Mouse (Mus musculus) stomach, embryonic 14.5 days (tissue): ENCODE data around the gene Gm15319. TPM values are rescaled to one million over a fixed set of nuclear protein-coding genes. Genes with fewer than 3 reads are reported as not detected.
"Not testable (repeated sequence)": the region's sequence is repeated elsewhere in the genome, so short reads cannot be mapped to it uniquely, and the experiment has no call there.

Experiments
- ATAC-seq: fragments of 200-750 bp; cut with Nextera tagmentation; 2 replicates; pipeline ENCODE4 v1.8.0; 2017; ENCODE audit warnings: low read depth, moderate TSS enrichment; ENCODE audit not compliant: insufficient number of reproducible peaks, insufficient read depth, low FRiP score
- H3K27ac ChIP-seq: fragments of 300-500 bp; sonication (generic); 2 replicates; pipeline ENCODE4 v1.5.1; 2014; ENCODE audit warnings: mild to moderate bottlenecking, low read length, moderate library complexity, mixed read lengths
- H3K27me3 ChIP-seq: fragments of 300-500 bp; sonication (generic); 2 replicates; pipeline ENCODE4 v1.6.1; 2014; ENCODE audit warnings: low read length, control low read depth, mixed read lengths; ENCODE audit not compliant: control insufficient read depth, insufficient read depth
- H3K36me3 ChIP-seq: fragments of 300-500 bp; sonication (generic); 2 replicates; pipeline ENCODE4 v1.6.1; 2014; ENCODE audit warnings: mild to moderate bottlenecking, control low read depth, low read length, moderate library complexity, mixed read lengths; ENCODE audit not compliant: control insufficient read depth, insufficient read depth
- H3K4me1 ChIP-seq: fragments of 300-500 bp; sonication (generic); 2 replicates; pipeline ENCODE4 v1.6.1; 2014; ENCODE audit warnings: low read length, control low read depth, mixed read lengths; ENCODE audit not compliant: control insufficient read depth, insufficient read depth
- H3K4me2 ChIP-seq: fragments of 300-500 bp; sonication (generic); replicated peaks from 2 replicates; pipeline ENCODE4 v1.6.1; 2014; ENCODE audit warnings: low read depth, low read length, control low read depth
- H3K4me3 ChIP-seq: fragments of 300-500 bp; sonication (generic); 2 replicates; pipeline ENCODE4 v1.5.1; 2014; ENCODE audit warnings: low read depth, low read length, control low read depth
- H3K9ac ChIP-seq: fragments of 300-500 bp; sonication (generic); replicated peaks from 2 replicates; pipeline ENCODE4 v1.6.1; 2014; ENCODE audit warnings: low read depth, mild to moderate bottlenecking, control low read depth, low read length, moderate library complexity, mixed read lengths
- H3K9me3 ChIP-seq: fragments of 300-500 bp; sonication (generic); 2 replicates; pipeline ENCODE4 v1.6.1; 2016; ENCODE audit warnings: low read depth, low read length, control low read depth; ENCODE audit not compliant: control insufficient read depth
- WGBS: fragments of 180-500 bp; shearing (Covaris S2); extraction: QIAGEN DNeasy Blood & Tissue Kit; methylation state at CpG from one replicate; pipeline ENCODE4 v1.1.7; 2014; 5-methylcytosine and 5-hydroxymethylcytosine counted together
- polyA plus RNA-seq: library from polyadenylated mRNA; unstranded; fragments of >200 nt; fragmentation: Nextera tagmentation; extraction: Ambion mirVana; gene quantifications from 2 replicates; pipeline ENCODE4 v1.2.1, GENCODE M21; 2014

Gm15319 gene
- polyA plus RNA-seq, 1 experiment from 2014 or later = 0.29 TPM

DNA sequence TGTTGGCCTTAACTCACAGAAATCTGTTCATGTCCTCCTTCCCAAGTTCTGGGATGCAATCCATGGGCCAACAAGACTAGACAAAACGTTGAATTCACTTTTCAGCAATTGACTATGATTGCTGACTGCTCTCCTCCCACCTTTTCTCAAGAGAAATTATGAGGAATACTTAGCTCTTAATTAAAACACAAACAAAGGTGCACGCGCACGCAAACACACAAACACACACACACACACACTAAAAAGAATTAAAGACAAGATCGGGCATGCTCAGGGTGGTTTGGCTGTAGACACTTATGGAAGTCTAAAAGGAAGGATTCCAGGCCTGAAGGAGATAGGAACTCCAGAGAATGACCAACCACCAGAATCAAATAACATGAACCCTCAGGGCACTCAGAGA, 6.6 kb downstream of the Gm15319 start:
- not testable (repeated sequence) for H3K4me1 ChIP-seq, H3K4me3 ChIP-seq, H3K9ac ChIP-seq, H3K4me2 ChIP-seq, ATAC-seq, H3K27me3 ChIP-seq, H3K27ac ChIP-seq, H3K9me3 ChIP-seq, H3K36me3 ChIP-seq
- 86% methylated on average over 5 of the region's 5 CpGs for WGBS

DNA sequence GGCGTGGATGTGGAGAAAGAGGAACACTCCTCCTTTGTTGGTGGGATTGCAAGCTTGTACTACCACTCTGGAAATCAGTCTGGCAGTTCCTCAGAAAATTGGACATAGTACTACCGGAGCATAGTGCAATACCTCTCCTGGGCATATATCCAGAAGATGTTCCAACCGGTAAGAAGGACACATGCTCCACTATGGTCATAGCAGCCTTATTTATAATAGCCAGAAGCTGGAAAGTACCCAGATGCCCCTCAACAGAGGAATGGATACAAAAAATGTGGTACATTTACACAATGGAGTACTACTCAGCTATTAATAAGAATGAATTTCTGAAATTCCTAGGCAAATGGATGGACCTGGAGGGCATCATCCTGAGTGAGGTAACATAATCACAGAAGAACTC, 9.4 kb downstream of the Gm15319 start:
- ATAC-seq, H3K27me3 ChIP-seq: not testable (repeated sequence)
- 91% methylated on average over 1 of the region's 3 CpGs for WGBS

DNA sequence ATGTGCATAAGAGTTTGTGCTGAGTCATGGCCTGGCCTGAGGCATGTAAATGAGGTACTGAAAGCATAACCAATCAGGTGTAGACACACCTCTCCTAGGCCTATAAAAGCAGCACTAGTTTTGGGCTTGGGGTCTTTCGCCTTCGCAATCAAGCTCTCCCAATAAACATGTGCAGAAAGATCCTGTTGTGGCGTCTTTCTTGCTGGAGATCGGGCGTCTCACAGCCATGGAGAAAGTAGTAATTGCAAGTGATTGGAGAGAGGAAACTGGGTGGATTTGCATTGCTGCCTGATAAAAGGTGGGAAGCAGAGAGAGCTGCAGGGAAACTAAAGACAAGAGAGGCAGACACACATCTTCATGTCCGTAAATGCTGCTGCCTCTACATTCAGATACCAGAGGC, 60.3 kb downstream of the Gm15319 start:
- H3K9me3 ChIP-seq, H3K27me3 ChIP-seq, H3K9ac ChIP-seq, H3K4me3 ChIP-seq, H3K4me2 ChIP-seq, H3K27ac ChIP-seq, H3K4me1 ChIP-seq, ATAC-seq, H3K36me3 ChIP-seq: not testable (repeated sequence)
- 91% methylated on average over 5 of the region's 6 CpGs for WGBS

More for the DNA sequence above, 9.4 kb downstream of the Gm15319 start:
- H3K27ac ChIP-seq, H3K36me3 ChIP-seq, H3K4me1 ChIP-seq, H3K9ac ChIP-seq, H3K9me3 ChIP-seq, H3K4me2 ChIP-seq, H3K4me3 ChIP-seq: not testable (repeated sequence)

DNA sequence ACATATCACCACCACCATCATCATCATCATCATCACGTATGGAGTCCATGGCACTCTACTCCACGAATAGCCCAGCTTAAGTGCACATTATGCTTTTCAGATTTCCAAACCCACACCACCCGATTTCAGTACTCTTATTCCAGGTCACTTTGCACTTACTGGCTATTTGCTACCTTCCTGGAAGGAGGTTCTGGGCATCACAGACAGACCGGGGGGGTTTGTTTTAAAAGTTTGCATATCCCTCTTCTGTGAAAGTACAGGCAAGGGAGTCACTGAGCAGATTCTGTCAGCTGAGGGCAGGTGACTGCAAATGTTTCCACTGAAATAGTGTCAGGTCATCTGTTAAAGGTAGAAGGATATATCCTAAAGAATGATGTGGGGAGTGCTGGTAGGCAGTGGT, 63.0 kb downstream of the Gm15319 start:
- H3K9ac ChIP-seq, H3K27me3 ChIP-seq, H3K4me1 ChIP-seq, H3K4me3 ChIP-seq, H3K36me3 ChIP-seq, H3K4me2 ChIP-seq, H3K27ac ChIP-seq, ATAC-seq, H3K9me3 ChIP-seq: not testable (repeated sequence)
- 79% methylated on average over 4 of the region's 4 CpGs for WGBS

DNA sequence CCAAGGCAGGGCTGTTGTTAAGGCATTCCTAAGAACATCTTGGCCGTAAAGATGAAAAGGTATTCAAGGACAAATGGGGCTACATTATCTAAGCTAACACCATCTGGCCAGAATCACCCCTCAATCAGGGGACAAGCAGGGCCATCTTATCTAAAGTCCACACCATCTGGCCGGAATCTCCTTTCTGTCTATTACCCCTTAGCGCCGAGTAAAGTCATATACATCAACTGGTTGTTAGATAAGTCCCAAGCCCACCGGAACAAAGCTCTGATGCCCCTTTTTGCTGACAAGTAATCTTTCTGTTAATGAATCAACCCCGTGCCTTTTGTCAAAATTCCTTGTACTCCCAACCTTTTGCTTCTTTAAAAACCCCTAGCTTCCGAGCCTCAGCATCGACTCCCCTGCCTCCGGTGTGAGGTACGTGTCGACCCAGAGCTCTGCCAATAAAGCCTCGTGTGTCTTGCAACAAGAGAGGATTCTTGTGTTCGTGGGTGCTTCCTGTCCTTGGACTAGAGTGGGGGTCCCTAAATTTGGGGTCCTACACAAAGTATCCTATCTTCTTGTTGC, 65.0 kb downstream of the Gm15319 start:
- not testable (repeated sequence) for H3K4me2 ChIP-seq, H3K9me3 ChIP-seq, H3K4me3 ChIP-seq, H3K27me3 ChIP-seq, H3K36me3 ChIP-seq, ATAC-seq, H3K27ac ChIP-seq, H3K9ac ChIP-seq, H3K4me1 ChIP-seq
- WGBS = 81% methylated on average over 12 of the region's 13 CpGs

DNA sequence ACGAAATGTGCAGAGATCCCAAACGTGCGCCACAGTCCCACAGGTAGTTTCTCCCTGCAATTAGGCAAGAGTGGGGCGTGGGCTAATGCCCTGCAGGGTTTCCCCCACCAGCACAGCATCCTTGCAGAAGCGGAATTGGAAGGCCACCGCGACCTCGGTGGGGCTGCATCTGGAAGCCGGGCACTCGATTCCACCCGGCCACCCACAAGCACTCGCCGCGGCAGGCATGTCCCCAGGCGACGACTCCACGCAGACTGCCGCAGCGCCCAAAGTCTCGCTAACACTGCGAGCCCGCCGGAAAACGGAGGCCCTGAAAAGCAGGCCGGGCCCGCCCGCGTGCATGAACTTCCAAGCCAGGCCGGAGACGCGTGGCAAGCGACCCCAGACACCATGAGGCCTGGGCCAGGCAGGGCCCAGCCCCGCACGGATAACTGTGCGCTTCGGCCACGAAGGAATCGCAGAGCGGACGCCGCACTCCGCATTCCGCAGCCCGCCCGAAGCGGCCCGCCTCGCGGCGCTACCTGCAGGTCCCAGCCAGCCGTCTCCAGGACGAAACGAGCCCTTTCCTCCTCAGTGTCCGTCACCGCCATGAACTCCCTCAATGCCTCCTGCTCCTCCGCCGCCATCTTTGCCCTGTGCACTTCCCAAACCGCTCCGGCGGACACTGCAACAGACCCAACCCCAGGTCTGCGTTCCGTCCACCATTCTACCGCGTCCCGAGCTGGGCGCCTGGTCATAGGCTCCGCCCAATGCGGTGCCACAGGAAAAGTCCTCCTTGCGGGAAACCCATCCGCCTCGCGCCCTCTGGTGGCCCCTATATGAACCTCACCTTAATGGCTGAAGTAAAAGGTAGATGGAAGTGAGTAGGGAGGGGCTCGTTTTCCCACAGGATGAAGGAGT, 66.0 kb downstream of the Gm15319 start:
- 10% methylated on average over 53 of the region's 73 CpGs for whole genome bisulfite sequencing
- not testable (repeated sequence) for H3K36me3 ChIP-seq, H3K27me3 ChIP-seq, H3K9me3 ChIP-seq, H3K4me1 ChIP-seq
- peak overlapping the region; percentile 89 for H3K9ac ChIP-seq
- peak overlapping the region; percentile 38; the same call in 1 of the 2 replicates for H3K4me2 ChIP-seq
- H3K4me3 ChIP-seq = peak overlapping the region; percentile 69
- ATAC-seq = peak; percentile 97
- peak overlapping the region; percentile 58; the same call in 1 of the 2 replicates for H3K27ac ChIP-seq

DNA sequence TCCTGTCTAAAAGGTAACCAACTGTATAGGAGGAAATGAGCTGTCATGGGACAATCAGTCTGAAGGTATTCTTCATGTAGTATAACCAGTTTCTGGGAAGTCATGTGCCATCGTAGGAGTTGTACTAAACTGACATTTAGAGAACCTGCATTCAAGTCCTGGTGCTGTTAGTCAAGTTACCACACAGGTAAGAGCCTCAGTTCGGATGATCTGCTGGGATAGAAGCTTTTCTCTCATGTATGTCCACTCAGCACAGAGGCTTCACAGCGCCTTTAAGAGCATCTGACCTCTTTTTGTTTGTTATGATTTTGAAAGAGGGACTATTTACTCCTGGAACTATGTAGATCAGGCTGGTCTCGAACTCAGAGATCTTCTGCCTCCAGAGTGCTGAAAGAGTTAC, 67.1 kb downstream of the Gm15319 start:
- not testable (repeated sequence) for H3K27ac ChIP-seq, H3K4me1 ChIP-seq, H3K9me3 ChIP-seq, H3K4me3 ChIP-seq, H3K9ac ChIP-seq, H3K4me2 ChIP-seq, H3K27me3 ChIP-seq, ATAC-seq, H3K36me3 ChIP-seq
- WGBS = 90% methylated on average over 2 of the region's 4 CpGs

DNA sequence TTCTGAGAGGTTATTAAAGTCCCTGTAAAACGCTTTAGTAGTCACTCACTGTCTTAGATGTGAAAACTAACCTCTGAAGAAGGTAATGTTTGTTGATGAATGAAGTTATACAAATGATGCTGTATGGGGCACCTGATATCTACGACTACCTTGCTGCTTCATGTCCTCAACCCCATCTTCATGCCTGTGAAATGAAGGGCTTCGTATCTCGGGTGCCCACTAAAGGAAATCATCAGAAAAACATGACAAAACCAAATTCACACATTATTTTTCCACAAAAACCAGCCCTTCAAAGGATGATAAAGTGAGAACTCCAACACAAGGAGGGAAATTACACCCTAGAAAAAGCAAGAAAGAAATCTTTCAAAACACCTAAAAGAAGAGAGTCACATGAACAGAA, 68.2 kb downstream of the Gm15319 start:
- not testable (repeated sequence) for ATAC-seq, H3K9me3 ChIP-seq, H3K4me3 ChIP-seq, H3K36me3 ChIP-seq, H3K4me2 ChIP-seq, H3K27ac ChIP-seq, H3K9ac ChIP-seq, H3K4me1 ChIP-seq, H3K27me3 ChIP-seq
- WGBS = 93% methylated on average over 3 of the region's 4 CpGs
